Mouse (Mus musculus): ENCODE data around the gene Ndufaf3. TPM values are rescaled to one million over a fixed set of nuclear protein-coding genes. Genes with fewer than 3 reads are reported as not detected.

Gene Ndufaf3
- total and polyA plus RNA-seq, 2 experiments from 2014 or later, result 70.7 to 104 TPM

DNA sequence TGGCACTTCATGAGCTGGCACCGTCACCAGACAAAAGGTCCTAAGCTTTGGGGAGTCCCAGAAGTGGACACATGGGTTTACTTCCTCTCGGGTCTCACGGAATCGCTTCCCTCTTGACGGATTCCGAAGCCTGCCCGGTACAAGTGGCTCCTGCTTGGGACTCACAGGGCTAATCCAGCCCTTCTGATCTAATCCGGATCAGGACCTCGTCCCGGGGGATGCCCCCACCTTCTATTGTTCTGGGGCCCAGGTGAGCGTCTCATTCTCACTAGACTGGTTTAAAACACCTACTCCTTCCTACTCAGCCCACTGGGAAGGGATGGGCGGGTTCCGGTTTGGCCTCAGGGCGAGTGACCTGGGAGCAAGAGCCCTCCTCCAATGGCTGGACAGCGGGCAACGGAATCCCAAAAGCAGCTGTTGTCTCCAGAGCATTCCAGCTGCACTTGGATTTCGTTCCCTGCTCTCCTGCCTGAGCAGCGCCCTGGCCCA, 741 bp upstream of the Ndufaf3 start:
- ATAC-seq, result no peak
- H3K27me3 ChIP-seq (ENCODE audit: insufficient read depth, low read length), result no peaks in the 10 kb centered on the region
- H3K9me3 ChIP-seq (ENCODE audit: low read length), result no peaks in the 10 kb centered on the region
- no peak for TF ChIP-seq CTCF (IDR thresholded peaks at IDR 0.05; ENCODE audit: low read depth)
- WGBS, result 15% methylated on average over 18 of the region's 18 CpGs
- H3K27ac ChIP-seq (ENCODE audit: low read depth, low read length), result peak overlapping the region; percentile 98
- peak overlapping the region; percentile 77 for H3K4me3 ChIP-seq (ENCODE audit: low read depth, low read length)
- peaks cover 19% of the 10 kb centered on the region for H3K4me1 ChIP-seq (ENCODE audit: insufficient read depth)
- H3K4me2 ChIP-seq (ENCODE audit: low read depth), result peak overlapping the region; percentile 90
- DNase-seq, result no peak
- peak overlapping the region; percentile 83 for H3K9ac ChIP-seq
- H3K36me3 ChIP-seq (ENCODE audit: insufficient read depth), result peaks cover 49% of the 10 kb centered on the region

DNA sequence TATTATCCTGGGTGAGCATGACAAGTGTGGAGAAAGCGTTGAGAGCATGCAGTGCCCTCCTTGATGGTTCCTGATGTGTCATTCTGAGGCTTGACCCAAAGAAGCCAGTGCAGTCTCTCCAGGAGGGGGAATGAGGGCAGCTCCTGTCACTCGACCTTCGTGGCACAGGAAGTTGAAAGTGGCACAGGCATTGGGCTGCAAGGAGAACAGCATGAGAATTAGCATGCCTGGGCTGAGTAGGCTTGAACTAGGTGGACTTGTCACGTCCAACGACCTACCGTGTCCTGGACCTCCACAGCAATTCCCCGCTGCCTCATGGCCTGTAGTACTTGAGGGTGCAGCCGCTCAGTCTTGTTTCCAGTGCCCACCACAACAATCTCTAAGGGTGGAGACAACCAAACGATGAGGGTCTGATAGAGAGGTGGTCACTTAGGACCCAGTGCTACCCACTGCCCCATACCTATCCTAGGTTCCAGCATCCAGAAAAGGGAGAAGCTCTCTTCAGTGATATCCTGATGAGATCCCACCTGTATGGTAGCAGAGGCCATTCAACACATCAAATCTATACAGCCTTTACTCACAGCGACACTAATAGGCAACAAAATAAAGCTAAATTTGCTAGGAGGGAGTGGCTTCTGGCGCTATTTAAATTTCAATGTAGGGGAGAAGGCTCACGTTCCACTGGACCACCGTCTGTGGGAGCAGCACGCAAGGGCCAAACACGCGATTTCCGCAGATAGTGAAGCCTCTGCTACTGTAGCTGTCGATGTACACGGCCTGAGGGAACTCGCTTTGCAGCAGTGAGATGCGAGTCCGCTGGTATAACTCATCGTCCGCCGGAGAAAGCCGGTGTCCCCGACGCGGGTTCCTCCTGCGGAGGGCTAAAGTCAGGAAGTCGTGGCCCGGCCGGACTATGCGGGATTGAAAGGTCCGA, 1.1 kb downstream of the Ndufaf3 start:
- no peak for TF ChIP-seq CTCF (IDR thresholded peaks at IDR 0.05; ENCODE audit: low read depth)
- H3K4me1 ChIP-seq (ENCODE audit: insufficient read depth), result peaks cover 23% of the 10 kb centered on the region
- 10% methylated on average over 35 of the region's 35 CpGs for WGBS

GRCm38 (mm10) chr9:108564131-108564530, 3.1 kb downstream of the Ndufaf3 start:
- 85% methylated on average over 7 of the region's 7 CpGs for WGBS
- no peak for DNase-seq
- ATAC-seq, result no peak
- H3K36me3 ChIP-seq (ENCODE audit: insufficient read depth), result peaks cover 46% of the 10 kb centered on the region
- H3K4me2 ChIP-seq (ENCODE audit: low read depth), result no peak overlapping the region
- peaks cover 18% of the 10 kb centered on the region for H3K4me1 ChIP-seq (ENCODE audit: insufficient read depth)
- H3K9ac ChIP-seq, result no peak overlapping the region
- H3K9me3 ChIP-seq (ENCODE audit: low read length), result no peaks in the 10 kb centered on the region
- TF ChIP-seq CTCF (IDR thresholded peaks at IDR 0.05; ENCODE audit: low read depth), result no peak
- H3K27me3 ChIP-seq (ENCODE audit: insufficient read depth, low read length), result no peaks in the 10 kb centered on the region
- no peak overlapping the region for H3K4me3 ChIP-seq (ENCODE audit: low read depth, low read length)
- no peak overlapping the region for H3K27ac ChIP-seq (ENCODE audit: low read depth, low read length)

More for the DNA sequence above, 1.1 kb downstream of the Ndufaf3 start:
- Histone ChIP-seq H3K27me3 (ENCODE audit: insufficient read depth, low read length) (no peaks in the 10 kb centered on the region), H3K4me2 (ENCODE audit: low read depth) (peak overlapping the region; percentile 90), H3K9ac (peak overlapping the region; percentile 83), H3K4me3 (ENCODE audit: low read depth, low read length) (peak overlapping the region; percentile 77), H3K36me3 (ENCODE audit: insufficient read depth) (peaks cover 41% of the 10 kb centered on the region), H3K9me3 (ENCODE audit: low read length) (no peaks in the 10 kb centered on the region), H3K27ac (ENCODE audit: low read depth, low read length) (peak overlapping the region; percentile 98)
- no peak for ATAC-seq
- DNase-seq, result peak; percentile 38

DNA sequence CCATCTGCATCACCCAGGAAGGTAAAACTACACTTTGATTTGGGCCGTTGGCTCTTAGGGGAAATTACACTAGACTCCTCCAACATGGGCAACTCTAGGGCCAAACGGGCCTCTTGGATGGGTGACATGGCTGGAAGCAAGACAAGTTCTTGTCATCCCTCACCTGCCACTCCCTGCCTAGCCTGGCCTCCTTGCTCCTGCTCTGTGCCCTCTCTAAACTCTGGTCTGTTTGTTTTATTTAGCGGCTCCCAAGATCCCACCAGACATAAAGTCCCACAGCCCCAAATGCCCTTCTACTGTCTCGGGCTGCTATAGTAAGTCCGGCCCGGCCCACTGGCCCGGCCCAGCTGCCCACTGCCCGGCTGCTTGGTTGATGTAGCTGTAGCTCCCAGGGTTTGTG, 3.6 kb downstream of the Ndufaf3 start:
- no peak for DNase-seq
- H3K36me3 ChIP-seq (ENCODE audit: insufficient read depth), result peaks cover 51% of the 10 kb centered on the region
- WGBS, result 94% methylated on average over 8 of the region's 8 CpGs
- H3K9me3 ChIP-seq (ENCODE audit: low read length), result no peaks in the 10 kb centered on the region
- ATAC-seq, result no peak
- TF ChIP-seq CTCF (IDR thresholded peaks at IDR 0.05; ENCODE audit: low read depth), result no peak
- H3K9ac ChIP-seq, result no peak overlapping the region
- no peak overlapping the region for H3K4me2 ChIP-seq (ENCODE audit: low read depth)
- H3K4me1 ChIP-seq (ENCODE audit: insufficient read depth), result peaks cover 18% of the 10 kb centered on the region
- no peak overlapping the region for H3K4me3 ChIP-seq (ENCODE audit: low read depth, low read length)
- no peak overlapping the region for H3K27ac ChIP-seq (ENCODE audit: low read depth, low read length)
- no peaks in the 10 kb centered on the region for H3K27me3 ChIP-seq (ENCODE audit: insufficient read depth, low read length)

GRCm38 (mm10) chr9:108560227-108560841, 6.9 kb downstream of the Ndufaf3 start, which contains the start of gene Impdh2:
Gene Impdh2 (plus strand): TSS chr9:108560286.
- Histone ChIP-seq H3K4me3 (ENCODE audit: low read depth, low read length) (peak within 1 kb of the TSS; percentile 56), H3K27ac (ENCODE audit: low read depth, low read length) (peak within 1 kb of the TSS; percentile 74), H3K9ac (peak within 1 kb of the TSS; percentile 71), H3K9me3 (ENCODE audit: low read length) (no peaks in the 10 kb centered on the region), H3K4me2 (ENCODE audit: low read depth) (peak within 1 kb of the TSS; percentile 68), H3K4me1 (ENCODE audit: insufficient read depth) (peaks cover 6% of the 10 kb centered on the region), H3K27me3 (ENCODE audit: insufficient read depth, low read length) (no peaks in the 10 kb centered on the region), H3K36me3 (ENCODE audit: insufficient read depth) (peaks cover 71% of the 10 kb centered on the region)
- TF ChIP-seq CTCF (IDR thresholded peaks at IDR 0.05; ENCODE audit: low read depth), result peak; percentile 32
- DNase-seq, result peak; percentile 98
- WGBS, result 2% methylated on average over 50 of the region's 53 CpGs
- peak; percentile 100 for ATAC-seq

GRCm38 (mm10) chr9:108559169-108559568, 8.1 kb downstream of the Ndufaf3 start:
- ATAC-seq, result no peak
- no peaks in the 10 kb centered on the region for H3K27me3 ChIP-seq (ENCODE audit: insufficient read depth, low read length)
- TF ChIP-seq CTCF (IDR thresholded peaks at IDR 0.05; ENCODE audit: low read depth), result no peak
- peaks cover 66% of the 10 kb centered on the region for H3K36me3 ChIP-seq (ENCODE audit: insufficient read depth)
- no peaks in the 10 kb centered on the region for H3K9me3 ChIP-seq (ENCODE audit: low read length)
- no peak for DNase-seq
- H3K27ac ChIP-seq (ENCODE audit: low read depth, low read length), result no peak overlapping the region
- no peak overlapping the region for H3K4me3 ChIP-seq (ENCODE audit: low read depth, low read length)
- H3K4me2 ChIP-seq (ENCODE audit: low read depth), result no peak overlapping the region
- H3K4me1 ChIP-seq (ENCODE audit: insufficient read depth), result peaks cover 6% of the 10 kb centered on the region
- no peak overlapping the region for H3K9ac ChIP-seq
- WGBS, result 91% methylated on average over 4 of the region's 4 CpGs

DNA sequence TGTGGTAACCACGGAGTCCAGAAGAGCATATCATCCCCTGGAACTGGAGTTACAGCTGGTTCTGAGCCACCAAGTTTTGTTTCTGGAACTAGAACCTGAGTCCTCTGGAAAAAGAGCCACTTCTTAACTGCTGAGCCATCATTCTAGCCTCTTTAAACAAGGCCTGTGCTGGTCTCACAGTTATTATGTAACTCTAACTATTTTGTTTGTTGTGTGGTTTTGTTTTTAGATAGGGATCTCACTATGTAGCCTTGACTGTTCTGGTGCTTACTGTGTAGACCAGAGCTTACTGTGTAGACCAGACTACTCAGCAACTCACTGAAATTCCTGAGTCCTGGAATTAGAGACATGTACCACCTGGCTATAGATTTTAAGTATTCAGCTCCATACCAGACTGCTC, 20.4 kb downstream of the Ndufaf3 start:
- no peak overlapping the region for H3K27ac ChIP-seq (ENCODE audit: low read depth, low read length)
- no peak for ATAC-seq
- WGBS, result 95% methylated on average over 1 of the region's 1 CpGs
- no peak for DNase-seq
- H3K9me3 ChIP-seq (ENCODE audit: low read length), result no peaks in the 10 kb centered on the region
- no peak overlapping the region for H3K4me3 ChIP-seq (ENCODE audit: low read depth, low read length)
- no peaks in the 10 kb centered on the region for H3K4me1 ChIP-seq (ENCODE audit: insufficient read depth)
- no peak for TF ChIP-seq CTCF (IDR thresholded peaks at IDR 0.05; ENCODE audit: low read depth)
- H3K9ac ChIP-seq, result no peak overlapping the region
- H3K36me3 ChIP-seq (ENCODE audit: insufficient read depth), result peaks cover 64% of the 10 kb centered on the region
- no peaks in the 10 kb centered on the region for H3K27me3 ChIP-seq (ENCODE audit: insufficient read depth, low read length)
- H3K4me2 ChIP-seq (ENCODE audit: low read depth), result no peak overlapping the region

Measured in forebrain, postnatal 0 days (tissue).